Mouse (Mus musculus) spleen, adult 2 months (tissue): Measurements from ENCODE around the gene Snf8.

ENCODE experiments used
- CTCF ChIP-seq: fragments of 200-500 bp; IDR thresholded peaks from 2 replicates; pipeline ENCODE4 v1.5.1; 2011; ENCODE audit warnings: mild to moderate bottlenecking, inconsistent platforms; ENCODE audit not compliant: insufficient read depth, insufficient read length, insufficient replicate concordance; ENCODE audit errors: extremely low read depth
- POLR2A ChIP-seq: fragments of 200-500 bp; IDR thresholded peaks from 2 replicates; pipeline ENCODE4 v1.6.1; 2011; ENCODE audit warnings: low read depth, low read length, inconsistent platforms

DNA sequence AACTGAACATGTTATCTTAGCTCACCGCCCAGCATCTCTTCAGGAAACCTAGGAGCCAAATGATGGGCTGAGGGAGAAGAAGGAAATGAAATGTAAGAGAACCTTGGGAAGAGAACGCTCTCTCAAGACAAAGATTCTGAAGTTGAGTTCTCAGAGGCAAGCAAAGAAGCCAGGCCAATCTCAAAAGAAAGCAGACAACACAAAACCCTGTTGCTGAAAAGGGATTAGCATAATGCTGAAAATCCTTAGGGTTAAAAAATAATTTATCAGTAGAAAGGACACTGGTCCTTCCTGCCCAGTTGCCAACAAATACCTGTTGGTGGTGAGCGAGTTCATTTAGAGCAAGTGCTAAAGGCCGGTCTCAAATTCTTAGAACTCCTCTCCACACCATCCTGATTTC is 44.3 kb upstream of the Snf8 start:
- TF ChIP-seq CTCF, result no peak
- TF ChIP-seq POLR2A, result no peak
